Mouse (Mus musculus) midbrain, embryonic 11.5 days (tissue): ENCODE results near the gene Hck. TPM values are rescaled to one million over a fixed set of nuclear protein-coding genes. Genes with fewer than 3 reads are reported as not detected.

Source experiments
- ATAC-seq: fragments of 200-750 bp; cut with Nextera tagmentation; 2 replicates; pipeline ENCODE4 v1.8.0; 2017; ENCODE audit warnings: moderate TSS enrichment, moderate library complexity; ENCODE audit not compliant: low FRiP score
- DNase-seq: peaks from one replicate; pipeline ENCODE4 v3.0.0; 2015; ENCODE audit warnings: low spot score; ENCODE audit errors: missing footprints
- H3K27ac ChIP-seq: fragments of 300-500 bp; sonication (generic); 2 replicates; pipeline ENCODE4 v1.5.1; 2014; ENCODE audit warnings: low read depth, low read length
- H3K27me3 ChIP-seq: fragments of 300-500 bp; sonication (generic); 2 replicates; pipeline ENCODE4 v1.6.1; 2014; ENCODE audit warnings: mild to moderate bottlenecking, low read length, moderate library complexity, mixed read lengths; ENCODE audit not compliant: control insufficient read depth, insufficient read depth
- H3K36me3 ChIP-seq: fragments of 300-500 bp; sonication (generic); 2 replicates; pipeline ENCODE4 v1.6.1; 2014; ENCODE audit warnings: mild to moderate bottlenecking, low read length, moderate library complexity, mixed read lengths; ENCODE audit not compliant: control insufficient read depth, insufficient read depth
- H3K4me1 ChIP-seq: fragments of 300-500 bp; sonication (generic); 2 replicates; pipeline ENCODE4 v1.6.1; 2014; ENCODE audit warnings: low read length; ENCODE audit not compliant: control insufficient read depth, insufficient read depth
- H3K4me2 ChIP-seq: fragments of 300-500 bp; sonication (generic); 2 replicates; pipeline ENCODE4 v1.6.1; 2014; ENCODE audit warnings: mild to moderate bottlenecking, moderate library complexity
- H3K4me3 ChIP-seq: fragments of 300-500 bp; sonication (generic); 2 replicates; pipeline ENCODE4 v1.5.1; 2014; ENCODE audit warnings: low read depth, low read length
- H3K9ac ChIP-seq: fragments of 300-500 bp; sonication (generic); 2 replicates; pipeline ENCODE4 v1.6.1; 2014; ENCODE audit warnings: low read length
- H3K9me3 ChIP-seq: fragments of 300-500 bp; sonication (generic); 2 replicates; pipeline ENCODE4 v1.6.1; 2016; ENCODE audit warnings: low read length; ENCODE audit not compliant: control insufficient read depth
- WGBS: fragments of 180-500 bp; shearing (Covaris S2); extraction: QIAGEN DNeasy Blood & Tissue Kit; methylation state at CpG from one replicate; pipeline ENCODE4 v1.1.7; 2014; 5-methylcytosine and 5-hydroxymethylcytosine counted together
- polyA plus RNA-seq: library from polyadenylated mRNA; unstranded; fragments of >200 nt; fragmentation: Nextera tagmentation; extraction: Ambion mirVana; gene quantifications from 2 replicates; pipeline ENCODE4 v1.2.1, GENCODE M21; 2014

Gene Hck
- polyA plus RNA-seq, 1 experiment from 2014 or later = 2.4 TPM

GRCm38 (mm10) chr2:153157270-153157669, 49.0 kb downstream of the Hck start:
- 79% methylated on average over 2 of the region's 3 CpGs for WGBS
- ATAC-seq = no peak
- no peaks in the 10 kb centered on the region for H3K36me3 ChIP-seq

GRCm38 (mm10) chr2:153160133-153160532, 51.9 kb downstream of the Hck start:
- WGBS = 87% methylated on average over 5 of the region's 5 CpGs
- ATAC-seq = no peak

More at GRCm38 (mm10) chr2:153157270-153157669, 49.0 kb downstream of the Hck start:
- H3K4me2 ChIP-seq = no peak overlapping the region
- no peak for DNase-seq
- H3K4me1 ChIP-seq = peaks cover 4% of the 10 kb centered on the region
- no peak overlapping the region for H3K4me3 ChIP-seq
- no peak overlapping the region for H3K27ac ChIP-seq
- H3K9me3 ChIP-seq = no peaks in the 10 kb centered on the region
- no peak overlapping the region for H3K9ac ChIP-seq
- no peaks in the 10 kb centered on the region for H3K27me3 ChIP-seq

GRCm38 (mm10) chr2:153160844-153161683, 52.8 kb downstream of the Hck start, which contains the start of gene Tm9sf4:
Gene Tm9sf4 (plus strand): TSS chr2:153161303.
- H3K9me3 ChIP-seq = no peaks in the 10 kb centered on the region

More at GRCm38 (mm10) chr2:153160133-153160532, 51.9 kb downstream of the Hck start:
- DNase-seq = no peak
- Histone ChIP-seq H3K4me3 (no peak overlapping the region), H3K27me3 (no peaks in the 10 kb centered on the region), H3K9me3 (no peaks in the 10 kb centered on the region), H3K4me1 (peaks cover 7% of the 10 kb centered on the region), H3K36me3 (no peaks in the 10 kb centered on the region), H3K9ac (no peak overlapping the region), H3K27ac (no peak overlapping the region), H3K4me2 (no peak overlapping the region)

GRCm38 (mm10) chr2:153161684-153162080, 53.4 kb downstream of the Hck start:
- Histone ChIP-seq H3K27ac (peak overlapping the region; percentile 87), H3K4me1 (peaks cover 7% of the 10 kb centered on the region), H3K4me3 (peak overlapping the region; percentile 89), H3K36me3 (no peaks in the 10 kb centered on the region), H3K9ac (peak overlapping the region; percentile 96), H3K27me3 (no peaks in the 10 kb centered on the region), H3K9me3 (no peaks in the 10 kb centered on the region), H3K4me2 (peak overlapping the region; percentile 64)
- DNase-seq = no peak
- peak; percentile 49 for ATAC-seq
- under 1% methylated on average over 16 of the region's 16 CpGs for WGBS

More at GRCm38 (mm10) chr2:153160844-153161683, 52.8 kb downstream of the Hck start, which contains the start of gene Tm9sf4:
- H3K27me3 ChIP-seq = no peaks in the 10 kb centered on the region
- peak within 1 kb of the TSS; percentile 64 for H3K4me2 ChIP-seq
- DNase-seq (peak; percentile 99), ATAC-seq (peak; percentile 94)
- peak within 1 kb of the TSS; percentile 96 for H3K9ac ChIP-seq
- 10% methylated on average over 34 of the region's 34 CpGs for WGBS
- peak within 1 kb of the TSS; percentile 89 for H3K4me3 ChIP-seq
- no peaks in the 10 kb centered on the region for H3K36me3 ChIP-seq
- H3K27ac ChIP-seq = peak within 1 kb of the TSS; percentile 87
- H3K4me1 ChIP-seq = peaks cover 7% of the 10 kb centered on the region

- WGBS = 27% methylated on average over 6 of the region's 6 CpGs
- Histone ChIP-seq H3K27ac (no peak overlapping the region), H3K9me3 (no peaks in the 10 kb centered on the region), H3K36me3 (no peaks in the 10 kb centered on the region), H3K4me1 (peaks cover 15% of the 10 kb centered on the region), H3K9ac (no peak overlapping the region), H3K27me3 (no peaks in the 10 kb centered on the region), H3K4me3 (no peak overlapping the region), H3K4me2 (no peak overlapping the region)
- ATAC-seq = no peak
- no peak for DNase-seq
These were observed 58.9 kb downstream of the Hck start for GRCm38 (mm10) chr2:153167136-153167535.

- Histone ChIP-seq H3K4me1 (peaks cover 10% of the 10 kb centered on the region), H3K9ac (no peak overlapping the region), H3K9me3 (no peaks in the 10 kb centered on the region), H3K4me2 (no peak overlapping the region; the same call in 1 of the 2 replicates), H3K27ac (no peak overlapping the region), H3K4me3 (no peak overlapping the region), H3K36me3 (no peaks in the 10 kb centered on the region), H3K27me3 (no peaks in the 10 kb centered on the region)
- DNase-seq (no peak), ATAC-seq (no peak)
- 16% methylated on average over 2 of the region's 2 CpGs for WGBS
These were observed 60.0 kb downstream of the Hck start for GRCm38 (mm10) chr2:153168134-153168820.

GRCm38 (mm10) chr2:153170490-153171224, 62.4 kb downstream of the Hck start:
- Histone ChIP-seq H3K4me3 (no peak overlapping the region), H3K36me3 (no peaks in the 10 kb centered on the region), H3K4me1 (peaks cover 10% of the 10 kb centered on the region), H3K4me2 (no peak overlapping the region), H3K9ac (no peak overlapping the region), H3K27ac (no peak overlapping the region), H3K9me3 (no peaks in the 10 kb centered on the region), H3K27me3 (no peaks in the 10 kb centered on the region)
- no peak for DNase-seq
- 94% methylated on average over 9 of the region's 9 CpGs for WGBS
- ATAC-seq = no peak

GRCm38 (mm10) chr2:153171966-153172365, 63.7 kb downstream of the Hck start:
- Histone ChIP-seq H3K9ac (no peak overlapping the region), H3K4me3 (no peak overlapping the region), H3K27me3 (no peaks in the 10 kb centered on the region), H3K4me2 (no peak overlapping the region), H3K4me1 (peaks cover 10% of the 10 kb centered on the region), H3K36me3 (no peaks in the 10 kb centered on the region), H3K9me3 (no peaks in the 10 kb centered on the region), H3K27ac (no peak overlapping the region)
- DNase-seq = no peak
- WGBS = 89% methylated on average over 5 of the region's 5 CpGs
- no peak for ATAC-seq
